Mouse (Mus musculus) B cell, adult (primary cell): ENCODE measurements around the gene Gm44502. TPM values are rescaled to one million over a fixed set of nuclear protein-coding genes. Genes with fewer than 3 reads are reported as not detected.

Source experiments
- total RNA-seq: library from RNA; stranded (reverse); gene quantifications from 4 replicates; pipeline ENCODE4 v1.2.4, GENCODE M21; 2023; ENCODE audit not compliant: inconsistent age

The Gm44502 gene
- total RNA-seq, result 1.6 to 2.3 TPM in 2 of 4 replicates, not detected in the others

DNA sequence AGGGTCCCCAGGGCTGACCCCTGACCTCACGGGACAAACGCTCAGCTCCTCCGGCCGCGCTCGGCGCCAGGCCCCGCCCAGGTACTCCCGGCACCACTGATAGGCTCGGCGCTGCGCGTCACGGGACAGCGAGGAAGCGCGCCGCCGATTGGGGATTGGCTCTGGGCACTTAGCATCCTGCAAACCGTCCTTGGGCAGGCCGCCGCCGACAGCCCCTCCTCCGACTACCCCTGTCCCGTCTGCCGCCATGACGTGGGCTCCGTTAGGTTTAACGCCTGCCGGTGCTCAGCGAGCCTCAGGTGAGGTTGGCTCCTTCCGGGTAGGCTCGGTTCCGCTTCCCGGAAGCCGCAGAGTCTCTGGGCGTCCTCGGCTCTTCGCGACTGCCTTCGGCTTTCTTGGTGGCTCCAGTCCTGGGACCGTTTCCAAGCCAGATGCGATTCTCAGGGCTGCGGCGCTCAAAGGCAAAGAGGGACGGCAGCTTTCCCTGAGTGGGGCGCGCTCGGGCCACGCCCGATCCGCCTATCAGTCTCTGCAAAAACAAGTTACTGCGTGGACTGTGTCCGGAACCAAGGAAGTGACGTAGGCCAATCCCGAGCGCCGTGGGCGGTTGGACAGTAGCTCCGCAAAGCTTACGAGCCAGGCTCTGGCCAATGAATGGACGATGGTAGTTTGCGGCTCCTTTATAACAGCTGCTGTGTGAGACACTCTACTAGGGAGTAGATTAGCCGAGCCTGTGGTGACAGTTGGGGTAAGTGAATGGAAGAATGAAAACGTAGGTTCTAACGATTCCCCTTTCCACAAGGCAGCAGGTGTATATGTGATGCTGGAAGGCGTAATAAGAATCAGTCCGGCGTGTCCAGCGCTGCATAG, at the start of gene Gm44502, which contains the start of the genes C730034F03Rik and Chkb:
Gene Gm44502 (minus strand): TSS at position 345 of the 870 bp plus-strand sequence.
Gene C730034F03Rik (plus strand): TSS at position 238 of the 870 bp plus-strand sequence.
Gene Chkb (minus strand): TSS at position 557 of the 870 bp plus-strand sequence.

DNA sequence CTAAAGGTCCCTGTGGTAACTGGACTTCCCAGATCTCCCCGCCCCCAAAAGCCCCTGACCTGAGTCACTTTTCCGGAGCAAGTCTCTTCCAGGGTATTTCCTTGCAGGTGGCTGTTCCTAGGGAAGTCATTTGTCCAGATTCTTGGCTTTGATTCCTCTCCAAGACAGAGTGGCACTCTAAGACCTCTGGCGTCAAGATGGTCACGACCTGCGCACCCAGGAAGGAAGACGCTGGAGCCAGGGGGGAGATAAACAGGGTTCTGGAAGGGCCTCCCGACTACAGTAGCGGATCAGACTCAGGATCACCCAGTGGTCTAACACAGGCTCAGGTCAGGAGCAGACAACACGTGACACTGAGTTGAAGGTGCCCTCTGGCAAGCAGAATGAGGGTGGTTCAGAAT, 47.6 kb upstream of the Gm44502 start, which contains the start of gene Arsa:
Gene Arsa (minus strand): TSS at position 335 of the 401 bp plus-strand sequence.

DNA sequence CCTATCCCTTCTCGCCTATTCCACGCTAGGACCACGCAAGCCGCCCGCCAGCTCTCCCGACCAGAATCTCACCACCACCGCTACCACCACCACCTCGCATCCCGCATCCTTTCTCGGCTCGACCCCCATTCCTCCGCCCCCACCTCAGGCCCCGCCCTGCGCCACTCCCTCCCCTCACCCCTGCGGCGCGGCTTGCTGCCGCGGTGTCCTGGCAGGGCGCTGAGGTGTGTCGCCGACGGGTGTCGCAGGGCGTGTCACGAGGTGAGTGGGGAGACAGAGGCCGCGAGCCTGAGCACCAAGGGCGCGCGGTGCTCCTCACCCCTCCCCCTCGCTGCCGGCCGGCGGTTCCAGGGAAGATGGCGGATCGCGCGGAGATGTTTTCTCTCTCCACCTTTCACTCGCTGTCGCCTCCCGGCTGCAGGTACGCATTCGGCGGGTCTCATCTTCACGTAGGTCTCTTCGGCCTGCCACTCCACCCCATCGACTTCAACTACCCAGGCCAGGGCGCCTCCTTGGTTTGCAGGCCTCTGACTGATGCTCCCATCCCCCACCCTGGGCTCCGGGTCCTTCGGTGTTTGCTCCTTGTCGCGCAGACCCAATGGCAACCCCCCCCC, 24.5 kb upstream of the Gm44502 start, which contains the start of gene Mapk8ip2:
Gene Mapk8ip2 (plus strand): TSS at position 49 of the 614 bp plus-strand sequence.

DNA sequence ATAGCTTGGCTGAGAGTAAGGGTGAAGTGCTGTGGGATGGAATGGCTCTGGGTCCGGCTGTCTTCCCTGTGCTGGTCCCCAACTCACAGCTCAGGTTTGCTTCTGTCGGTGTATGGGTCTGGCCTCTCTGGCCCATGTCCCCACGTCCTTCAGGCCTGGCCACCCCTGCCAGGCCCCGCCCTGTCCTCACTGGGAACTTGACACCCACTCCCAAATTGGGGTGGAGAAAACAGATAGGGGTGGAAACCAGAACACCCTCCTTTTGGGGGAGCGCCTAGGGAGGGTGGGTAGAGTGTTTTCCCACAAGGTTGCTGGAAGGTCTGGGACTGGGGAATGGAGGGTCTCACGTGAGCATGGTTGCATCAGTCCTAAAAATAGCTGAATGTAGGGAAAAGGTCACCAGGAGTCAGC, 3.8 kb downstream of the Gm44502 start, which contains the start of gene Cpt1b:
Gene Cpt1b (minus strand): TSS at position 153 of the 411 bp plus-strand sequence.

DNA sequence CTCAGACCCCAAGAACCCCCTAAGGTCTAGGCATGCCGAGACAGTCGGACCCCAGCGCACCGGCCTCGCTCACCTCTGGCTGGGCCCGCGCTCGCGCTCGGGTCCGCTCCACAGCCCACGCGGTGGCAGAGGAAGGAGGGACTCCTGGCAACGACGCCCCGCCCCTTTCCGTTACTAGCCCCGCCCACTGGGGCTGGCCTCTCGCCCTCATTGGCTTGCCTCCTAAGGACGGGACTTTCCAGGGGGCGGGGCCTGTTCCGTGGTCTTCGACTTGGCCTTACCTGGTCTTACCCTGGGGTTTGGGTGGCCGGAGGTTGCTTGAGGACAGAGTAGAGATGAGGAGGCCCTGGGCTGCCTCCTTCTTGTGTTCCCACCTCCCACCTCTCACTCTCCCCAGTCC, 19.4 kb downstream of the Gm44502 start, which contains the start of gene Syce3:
Gene Syce3 (minus strand): TSS at position 386 of the 400 bp plus-strand sequence.

DNA sequence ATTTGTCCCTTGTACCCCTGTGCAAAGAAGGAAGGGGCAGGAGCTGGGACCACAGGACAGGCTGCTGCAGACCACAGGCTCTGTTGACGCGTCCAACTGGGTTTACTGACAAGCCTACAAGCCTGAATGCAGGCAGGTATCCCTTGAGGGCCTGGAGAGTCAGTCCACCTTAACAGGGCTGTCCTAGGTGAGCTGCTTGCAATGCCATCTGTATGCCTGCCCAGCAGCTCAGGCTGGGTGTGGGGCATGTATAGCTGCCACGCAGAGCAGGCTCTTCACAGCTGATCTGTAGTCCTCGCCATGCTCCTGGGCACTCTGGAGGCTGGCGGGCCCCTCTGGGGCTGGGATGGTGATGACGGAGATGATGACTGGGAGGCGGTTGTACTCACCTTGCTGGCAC, 44.9 kb downstream of the Gm44502 start, which contains the start of gene Klhdc7b:
Gene Klhdc7b (plus strand): TSS at position 301 of the 400 bp plus-strand sequence.

DNA sequence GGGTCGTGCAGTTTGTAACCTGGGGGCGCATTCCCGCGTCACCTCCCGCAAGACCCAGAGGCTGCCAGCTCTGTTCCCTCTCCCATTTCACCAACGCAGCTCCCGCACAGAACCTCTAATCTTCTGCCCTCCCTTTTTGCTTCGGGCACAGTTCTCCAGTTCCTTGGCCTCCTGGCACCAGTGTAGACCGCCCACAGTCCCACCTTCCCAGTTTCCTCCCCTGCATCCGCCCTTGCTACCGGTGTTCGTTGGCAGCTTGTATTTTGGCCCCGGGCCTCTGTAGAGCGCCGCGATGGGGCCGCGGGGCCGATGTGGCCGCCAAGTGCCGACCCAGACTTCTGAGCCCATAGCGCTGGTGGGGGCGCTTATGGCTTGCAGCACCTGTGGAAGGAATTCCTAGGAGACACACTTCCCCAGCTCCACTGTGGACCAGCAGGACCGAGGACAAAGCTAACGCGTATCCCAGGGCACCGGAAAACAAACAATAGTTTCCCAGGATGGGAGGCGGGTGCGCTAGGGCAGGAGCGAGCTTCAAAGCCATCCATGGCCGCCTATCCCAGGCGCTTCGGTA, 50.6 kb downstream of the Gm44502 start, which contains the start of gene Odf3b:
Gene Odf3b (minus strand): TSS at position 452 of the 571 bp plus-strand sequence.

DNA sequence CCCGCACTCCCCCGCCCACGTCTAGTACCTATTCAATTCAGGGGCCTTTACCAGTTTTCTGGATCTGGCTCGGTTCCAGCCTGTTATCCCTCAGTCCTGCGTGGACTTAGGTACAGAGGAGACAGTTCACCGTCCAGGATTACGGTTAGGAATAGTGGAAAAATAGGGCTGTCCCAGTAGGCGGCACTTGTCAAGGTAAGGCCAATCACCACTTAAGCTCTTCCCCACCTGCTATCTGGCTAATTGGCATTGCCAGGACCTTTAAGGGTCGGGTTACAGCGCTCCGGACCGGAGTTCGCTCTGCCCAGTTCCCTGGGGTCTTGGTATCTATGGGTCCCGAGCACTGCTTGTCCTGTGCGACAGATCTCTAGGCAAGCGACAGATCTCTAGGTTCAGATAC, 52.5 kb downstream of the Gm44502 start, which contains the start of gene Tymp:
Gene Tymp (minus strand): TSS at position 83 of the 400 bp plus-strand sequence.

DNA sequence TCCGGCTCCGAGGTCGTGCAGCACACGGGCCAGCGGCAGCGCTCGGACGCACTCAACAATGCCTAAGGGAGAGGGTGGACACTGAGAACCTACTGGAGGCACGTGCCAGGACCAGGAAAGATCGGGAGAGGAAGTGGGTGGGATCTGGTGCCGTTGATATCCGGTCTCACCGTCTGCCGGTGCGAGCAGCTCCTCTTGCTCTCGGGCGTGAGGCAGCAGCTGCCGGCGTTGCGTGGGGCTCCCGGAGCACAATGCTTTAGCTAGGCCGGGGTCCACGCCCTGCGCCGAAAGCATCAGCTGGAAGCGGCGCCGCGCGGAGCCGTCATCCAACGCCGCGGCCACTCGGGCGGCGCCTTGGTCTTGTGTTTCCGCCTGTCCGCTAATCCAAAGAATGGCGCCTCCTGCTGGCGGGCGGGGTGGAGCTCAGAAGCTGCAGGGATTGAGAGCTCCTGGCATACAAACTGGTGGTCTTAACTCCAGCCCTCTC, 55.7 kb downstream of the Gm44502 start, which contains the start of gene Sco2:
Gene Sco2 (minus strand): TSS at position 85 of the 487 bp plus-strand sequence.

Other genes with a start within 250 kb of the Gm44502 start
- gene Plxnb2, start 248.9 kb downstream of the Gm44502 start, total RNA-seq, result 7.2 to 13.8 TPM (median 10.2 TPM) in 4 replicates
- 26.4 to 33.2 TPM (median 31.3 TPM) in 4 replicates for gene Dennd6b, start 233.2 kb downstream of the Gm44502 start, total RNA-seq
- 57.9 to 61.0 TPM (median 59.6 TPM) in 4 replicates for gene Ppp6r2, start 218.1 kb downstream of the Gm44502 start, total RNA-seq
- 231 to 274 TPM (median 254 TPM) in 4 replicates for gene Sbf1, start 114.4 kb downstream of the Gm44502 start, total RNA-seq
- not detected in 4 replicates for gene Adm2, start 107.0 kb downstream of the Gm44502 start, total RNA-seq
- gene Miox, start 95.3 kb downstream of the Gm44502 start, total RNA-seq, result not detected in 4 replicates
- 40.7 to 60.9 TPM (median 56.0 TPM) in 4 replicates for gene Lmf2, start 74.0 kb downstream of the Gm44502 start, total RNA-seq
- gene Ncaph2, start 74.0 kb downstream of the Gm44502 start, total RNA-seq, result 125 to 135 TPM (median 132 TPM) in 4 replicates
- 17.1 to 18.9 TPM (median 18.3 TPM) in 4 replicates for gene Sco2, start 55.9 kb downstream of the Gm44502 start, total RNA-seq
- gene Tymp, start 52.7 kb downstream of the Gm44502 start, total RNA-seq, result 0.39 to 1.3 TPM (median 0.75 TPM) in 4 replicates
- not detected in 4 replicates for gene Odf3b, start 50.4 kb downstream of the Gm44502 start, total RNA-seq
- not detected in 4 replicates for gene Klhdc7b, start 44.8 kb downstream of the Gm44502 start, total RNA-seq
- not detected in 4 replicates for gene Syce3, start 19.2 kb downstream of the Gm44502 start, total RNA-seq
- gene Cpt1b, start 3.8 kb downstream of the Gm44502 start, total RNA-seq, result 7.3 to 12.6 TPM (median 8.2 TPM) in 4 replicates
- gene C730034F03Rik, start 107 bp downstream of the Gm44502 start, total RNA-seq, result 8.6 to 15.8 TPM (median 10.5 TPM) in 4 replicates
- gene Chkb, start 212 bp upstream of the Gm44502 start, total RNA-seq, result 312 to 334 TPM (median 321 TPM) in 4 replicates
- gene Mapk8ip2, start 24.2 kb upstream of the Gm44502 start, total RNA-seq, result not detected in 4 replicates
- 15.7 to 19.9 TPM (median 17.7 TPM) in 4 replicates for gene Arsa, start 47.7 kb upstream of the Gm44502 start, total RNA-seq
- 0.26 TPM in 1 of 4 replicates, not detected in the others for gene Shank3, start 69.9 kb upstream of the Gm44502 start, total RNA-seq
- not detected in 4 replicates for gene Acr, start 138.6 kb upstream of the Gm44502 start, total RNA-seq
- gene Rabl2, start 162.2 kb upstream of the Gm44502 start, total RNA-seq, result 3.3 to 5.7 TPM (median 4.6 TPM) in 4 replicates